Mouse (Mus musculus) thymus, adult 18-20 months (tissue): ENCODE data around the gene Olfr106-ps.

ENCODE experiments used
- DNase-seq, 2 experiments: peaks; one replicate each; pipeline ENCODE4 v3.0.0; 2022; ENCODE audit warnings: mixed read lengths in 2 of 2

Gene Olfr106-ps

DNA sequence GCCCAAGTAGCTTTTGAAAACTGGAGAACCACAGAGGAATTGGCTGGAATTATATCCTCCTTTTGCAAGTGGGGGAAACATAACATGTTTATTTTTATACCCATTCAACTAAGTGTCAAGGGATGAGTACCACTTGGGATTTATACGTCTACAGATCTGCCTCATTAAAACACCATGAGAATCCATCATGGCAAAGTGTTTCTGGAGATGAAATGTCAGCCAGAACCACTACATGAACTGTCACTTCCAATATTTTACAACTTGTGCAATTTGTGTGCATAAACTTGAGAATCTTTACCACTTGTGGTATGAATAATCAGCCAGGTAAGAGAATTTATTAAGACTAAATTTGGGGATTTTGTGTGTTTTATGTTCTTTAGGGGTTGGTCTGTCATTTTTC is at the start of gene Olfr106-ps:
Gene Olfr106-ps (plus strand): TSS at position 301 of the 400 bp plus-strand sequence.
- DNase-seq: no peak

DNA sequence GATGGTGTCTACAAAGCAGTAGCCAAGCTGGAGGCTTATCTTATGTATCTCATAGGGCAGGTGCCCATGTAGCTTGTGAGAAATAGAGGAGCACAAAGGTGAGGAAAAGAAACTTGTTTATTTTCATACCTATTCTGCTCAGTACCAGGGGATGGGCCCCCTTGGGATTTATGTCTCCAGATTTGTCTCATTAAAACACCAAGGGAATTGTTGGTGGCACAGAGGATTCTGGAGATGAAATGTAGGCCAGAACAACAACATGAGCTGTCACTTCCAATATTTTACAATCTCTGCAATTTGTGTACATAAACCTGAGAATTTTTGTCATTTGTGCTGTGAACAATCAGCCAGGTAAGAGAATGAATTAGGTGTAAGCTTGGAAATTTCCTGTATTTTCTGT is 30.9 kb upstream of the Olfr106-ps start, which contains the start of gene Olfr104-ps:
Gene Olfr104-ps (plus strand): TSS at position 301 of the 400 bp plus-strand sequence.
- no peak for DNase-seq

DNA sequence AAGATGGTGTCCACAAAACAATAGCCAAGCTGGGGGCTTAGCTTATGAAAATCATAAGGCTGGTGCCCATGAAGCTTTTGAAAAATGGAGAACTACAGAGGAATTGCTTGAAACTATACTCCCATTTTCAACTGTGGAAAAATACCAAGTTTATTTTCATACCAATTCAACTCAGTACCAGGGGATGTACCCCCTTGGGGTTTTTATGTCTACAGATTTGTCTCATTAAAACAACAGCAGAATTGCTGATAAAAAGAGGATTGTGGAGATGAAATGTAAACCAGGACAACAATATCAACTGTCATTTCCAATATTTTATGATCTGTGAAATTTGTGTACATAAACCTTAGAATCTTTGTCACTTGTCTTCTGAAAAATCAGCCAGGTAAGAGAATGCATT is 11.5 kb upstream of the Olfr106-ps start, which contains the start of gene Olfr105-ps:
Gene Olfr105-ps (plus strand): TSS at position 301 of the 400 bp plus-strand sequence.
- no peak for DNase-seq

DNA sequence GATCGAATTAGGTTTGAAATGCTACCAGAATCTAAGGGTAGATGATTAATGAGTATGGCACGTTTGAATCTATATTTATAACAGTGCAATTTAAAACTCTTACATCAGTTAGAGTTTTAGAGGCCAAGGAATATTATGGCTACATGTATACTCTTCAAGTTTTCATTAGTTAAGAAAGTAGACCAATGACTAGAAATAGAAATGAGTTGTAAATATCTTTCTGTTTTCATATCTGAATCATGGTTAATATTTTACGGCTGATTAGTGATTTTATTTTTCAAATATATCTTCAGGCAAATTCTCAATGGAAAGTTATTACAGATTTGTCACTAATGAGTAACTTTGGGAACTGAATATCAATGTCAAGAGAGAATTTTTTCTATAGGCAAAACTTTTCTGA is 8.7 kb downstream of the Olfr106-ps start, which contains the start of gene Olfr107:
Gene Olfr107 (plus strand): TSS at position 301 of the 400 bp plus-strand sequence.
- no peak for DNase-seq

DNA sequence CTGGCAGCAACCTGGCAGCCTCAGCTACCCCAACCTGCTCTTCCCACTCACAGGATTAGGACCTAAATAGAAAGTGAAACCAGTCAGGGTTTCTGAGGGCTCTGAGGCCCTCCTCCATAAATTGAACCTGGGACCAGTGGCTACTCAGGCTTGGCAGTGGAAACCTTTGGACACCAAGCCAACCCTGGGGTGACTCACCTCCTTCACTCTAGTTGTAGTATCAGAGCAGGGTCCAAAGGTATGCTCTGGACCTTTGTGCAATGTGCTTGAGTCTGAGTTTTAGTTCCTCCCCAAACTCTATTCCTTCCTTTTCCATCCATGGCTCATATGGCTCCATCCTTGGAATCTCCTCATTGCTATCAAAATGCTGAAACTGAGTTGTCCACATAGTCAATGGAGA is 23.2 kb downstream of the Olfr106-ps start:
- DNase-seq: no peak

DNA sequence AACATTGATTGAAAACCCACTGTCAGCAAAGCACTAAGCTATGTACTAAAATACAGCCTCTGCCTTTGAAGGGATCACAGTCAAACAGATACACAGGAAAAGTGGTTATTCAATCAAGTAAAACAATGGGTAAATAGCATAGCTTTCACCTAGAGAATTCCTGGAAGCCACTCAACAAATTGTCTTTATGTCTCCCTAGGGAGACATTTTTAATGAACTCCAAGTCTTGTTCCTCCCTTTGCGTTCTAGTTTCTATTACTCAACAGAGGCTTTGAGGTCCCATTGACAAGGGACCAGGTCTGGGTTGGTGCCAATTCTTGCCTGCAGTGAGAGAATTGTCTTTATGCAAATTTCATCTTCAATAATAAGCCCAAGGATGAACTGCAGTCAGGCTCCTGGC is 55.0 kb downstream of the Olfr106-ps start, which contains the start of gene Olfr108:
Gene Olfr108 (plus strand): TSS at position 301 of the 400 bp plus-strand sequence.
- no peak for DNase-seq
